Mouse (Mus musculus): ENCODE data around the gene Clpx.
A peak's percentile ranks its signal among the peaks of the same experiment; 100 is the strongest.

Clpx gene

DNA sequence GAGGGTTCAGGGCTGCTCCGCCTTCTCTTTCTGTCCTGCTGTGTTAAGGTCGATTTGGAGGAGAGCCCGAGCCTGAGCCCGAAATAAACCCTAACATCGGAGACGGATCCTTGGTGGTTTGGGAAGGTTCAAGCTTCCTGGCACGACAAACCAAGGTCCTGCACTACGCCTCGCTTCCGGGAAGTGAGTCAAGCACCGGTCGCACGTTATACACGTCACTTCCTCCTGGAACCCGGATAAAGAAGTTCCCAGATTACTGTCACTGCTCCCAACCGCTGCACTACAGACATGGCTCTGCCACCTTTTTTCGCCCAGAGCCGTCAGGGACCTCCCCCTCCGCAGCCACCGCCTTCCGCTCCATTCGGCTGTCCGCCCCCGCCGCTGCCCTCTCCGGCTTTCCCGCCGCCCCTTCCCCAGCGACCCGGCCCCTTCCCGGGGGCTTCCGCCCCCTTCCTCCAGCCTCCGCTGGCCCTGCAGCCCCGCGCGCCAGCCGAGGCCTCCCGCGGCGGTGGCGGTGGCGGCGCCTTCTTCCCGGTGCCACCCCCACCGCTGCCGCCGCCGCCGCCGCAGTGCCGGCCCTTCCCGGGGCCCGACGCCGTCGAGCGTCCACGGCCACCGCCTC lies 51.9 kb downstream of the Clpx start, which contains the start of gene Pdcd7:
TSS of gene Pdcd7 (plus strand) at position 251 of the 622 bp plus-strand sequence.
- peak; percentile 85 to 92 for DNase-seq (ENCODE audit: low spot score in 2 of 2)

DNA sequence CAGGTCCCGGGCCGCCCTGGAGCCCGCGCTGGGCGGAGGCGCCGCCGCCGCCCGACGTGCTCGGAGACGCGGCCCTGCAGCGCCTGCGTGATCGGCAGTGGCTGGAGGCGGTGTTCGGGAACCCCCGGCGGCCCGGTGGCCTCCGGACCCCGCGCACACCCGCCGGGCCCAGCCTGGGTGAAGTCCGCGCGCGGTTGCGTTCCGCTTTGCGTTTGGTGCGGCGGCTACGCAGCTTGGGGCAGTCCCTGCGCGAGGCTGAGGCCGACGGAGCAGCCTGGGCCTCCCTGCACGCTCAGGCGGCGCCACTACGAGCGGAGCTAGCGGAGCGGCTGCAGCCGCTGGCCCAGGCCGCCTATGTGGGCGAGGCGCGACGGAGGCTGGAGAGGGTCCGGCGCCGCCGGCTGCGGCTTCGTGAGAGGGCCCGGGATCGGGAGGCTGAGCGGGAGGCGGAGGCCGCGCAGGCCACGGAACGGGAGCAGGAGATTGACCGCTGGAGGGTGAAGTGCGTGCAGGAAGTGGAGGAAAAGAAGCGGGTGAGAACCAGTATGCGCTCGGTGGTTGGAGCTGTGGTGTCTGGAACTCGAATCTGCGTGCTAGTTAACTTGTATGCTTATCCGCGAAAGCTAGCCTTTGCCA lies 52.5 kb downstream of the Clpx start:
- peak in 1 of 2 experiments; percentile 53 for DNase-seq (ENCODE audit: low spot score in 2 of 2)

DNA sequence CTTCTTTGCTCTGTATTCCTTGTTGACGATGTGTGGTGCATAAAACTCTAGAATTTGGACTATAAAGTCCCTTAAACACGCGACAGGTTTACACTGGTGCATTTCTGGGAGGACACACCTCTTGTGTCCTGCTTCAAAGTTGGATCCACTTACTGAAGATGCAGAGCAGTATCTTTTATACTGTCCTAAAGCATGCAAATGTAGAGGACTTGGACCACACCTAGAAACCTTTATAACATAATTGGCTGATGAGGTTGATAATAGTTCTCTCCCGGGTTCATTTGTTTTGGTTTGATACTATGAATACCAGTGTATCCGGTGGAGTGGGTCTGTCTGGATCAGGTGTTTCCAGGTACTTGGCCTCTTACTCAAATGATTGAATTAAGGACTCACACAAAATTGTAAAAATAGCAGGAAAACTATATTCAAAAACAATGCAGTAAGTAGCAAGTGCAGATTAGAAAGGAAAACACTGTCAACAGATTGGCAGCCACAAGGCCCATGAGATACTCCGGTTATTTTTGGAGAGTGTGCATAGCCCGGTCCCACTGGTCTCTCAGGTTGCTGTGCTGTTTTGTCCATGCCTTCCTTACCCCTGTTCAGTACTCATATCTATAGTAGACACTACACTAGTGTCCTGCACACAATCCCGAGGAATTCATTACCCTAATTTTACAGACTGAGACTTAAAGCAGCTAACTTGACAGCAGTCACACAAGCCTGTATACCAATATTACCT lies 53.2 kb downstream of the Clpx start:
- no peak for DNase-seq (ENCODE audit: low spot score in 2 of 2)

DNA sequence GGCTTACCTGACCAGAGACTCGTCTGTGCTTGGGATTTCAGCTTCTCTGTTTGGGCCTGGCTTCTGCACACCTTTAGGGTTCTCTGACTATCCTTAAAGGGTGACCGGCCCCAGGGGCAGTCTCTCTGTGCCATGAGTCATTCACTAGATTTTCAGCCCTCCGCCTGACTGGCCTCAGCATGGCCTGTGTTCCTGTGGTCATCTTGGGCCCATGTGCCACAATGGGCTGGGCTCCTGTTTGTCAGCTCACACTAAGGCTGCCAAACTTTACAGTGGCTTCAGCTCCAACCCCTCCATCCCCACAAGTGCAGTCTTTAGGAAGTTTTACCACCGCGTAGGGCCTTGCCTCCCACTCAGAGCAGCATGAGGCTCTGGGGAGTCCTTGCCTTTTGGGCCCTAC lies 59.2 kb downstream of the Clpx start:
- no peak for DNase-seq (ENCODE audit: low spot score in 2 of 2)

DNA sequence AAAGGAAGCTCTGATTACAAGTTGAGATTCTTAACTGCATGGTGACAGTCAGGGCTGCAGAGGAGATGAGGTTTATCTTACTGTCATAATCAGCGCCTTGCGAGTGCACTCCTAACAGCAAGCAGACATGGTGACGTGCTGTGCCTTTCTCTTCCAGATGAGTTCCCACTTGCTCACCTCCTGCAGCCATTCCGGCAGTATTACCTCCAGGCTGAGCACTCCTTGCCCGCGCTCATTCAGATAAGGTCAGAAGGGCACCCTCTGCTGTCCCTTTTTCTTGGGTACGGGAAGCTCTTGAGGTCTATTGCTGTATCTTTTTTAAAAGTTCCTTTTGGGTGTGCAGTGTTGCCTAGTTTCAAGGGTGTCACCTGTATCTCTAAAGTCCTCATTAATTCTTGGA lies 62.5 kb downstream of the Clpx start:
- DNase-seq (ENCODE audit: low spot score in 2 of 2): no peak

DNA sequence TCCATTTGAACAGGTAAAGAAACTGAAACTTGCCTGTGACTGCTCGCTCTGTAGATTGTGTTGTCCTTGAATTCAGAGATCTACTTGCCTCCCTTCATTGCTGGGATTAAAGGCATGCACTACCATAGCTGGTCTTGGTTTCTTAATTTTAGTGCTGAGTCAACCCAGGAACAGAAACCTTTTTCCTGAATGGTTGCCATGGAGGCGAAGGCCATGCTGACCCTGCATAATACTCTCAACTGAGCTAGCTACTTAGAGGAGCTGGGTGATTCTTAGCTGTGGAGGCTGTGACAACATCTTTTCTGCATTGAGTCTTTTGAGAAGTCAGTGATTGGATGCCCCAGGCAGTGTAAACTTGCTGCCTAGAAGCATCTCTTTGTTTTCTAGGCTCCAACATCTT lies 62.9 kb downstream of the Clpx start:
- DNase-seq (ENCODE audit: low spot score in 2 of 2): no peak

DNA sequence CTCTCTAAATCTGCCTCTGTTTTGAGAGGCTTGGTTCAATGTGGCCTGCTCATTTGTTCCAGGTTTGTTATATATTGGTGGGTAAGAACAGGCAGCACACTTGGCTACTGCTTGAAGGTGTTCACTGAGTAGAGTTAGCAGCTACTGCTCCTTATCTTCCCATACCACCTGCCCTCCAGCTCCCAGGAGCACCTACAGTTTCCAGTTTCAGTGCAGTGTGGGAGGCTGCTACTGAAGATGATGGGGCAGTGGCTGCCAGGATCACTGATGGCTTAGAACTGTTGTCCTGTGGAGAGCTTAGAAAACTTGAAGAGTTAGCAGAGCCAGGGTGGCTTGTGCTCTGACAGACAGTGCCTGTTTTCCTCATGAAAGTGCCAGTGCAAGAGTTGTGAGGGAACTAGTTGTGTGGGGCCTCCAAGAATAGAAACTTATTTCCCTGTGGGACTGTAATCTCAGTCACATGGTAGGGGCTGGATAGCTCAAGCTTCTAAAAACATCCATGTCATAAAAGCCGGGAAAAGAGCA lies 65.0 kb downstream of the Clpx start:
- DNase-seq (ENCODE audit: low spot score in 2 of 2): no peak

DNA sequence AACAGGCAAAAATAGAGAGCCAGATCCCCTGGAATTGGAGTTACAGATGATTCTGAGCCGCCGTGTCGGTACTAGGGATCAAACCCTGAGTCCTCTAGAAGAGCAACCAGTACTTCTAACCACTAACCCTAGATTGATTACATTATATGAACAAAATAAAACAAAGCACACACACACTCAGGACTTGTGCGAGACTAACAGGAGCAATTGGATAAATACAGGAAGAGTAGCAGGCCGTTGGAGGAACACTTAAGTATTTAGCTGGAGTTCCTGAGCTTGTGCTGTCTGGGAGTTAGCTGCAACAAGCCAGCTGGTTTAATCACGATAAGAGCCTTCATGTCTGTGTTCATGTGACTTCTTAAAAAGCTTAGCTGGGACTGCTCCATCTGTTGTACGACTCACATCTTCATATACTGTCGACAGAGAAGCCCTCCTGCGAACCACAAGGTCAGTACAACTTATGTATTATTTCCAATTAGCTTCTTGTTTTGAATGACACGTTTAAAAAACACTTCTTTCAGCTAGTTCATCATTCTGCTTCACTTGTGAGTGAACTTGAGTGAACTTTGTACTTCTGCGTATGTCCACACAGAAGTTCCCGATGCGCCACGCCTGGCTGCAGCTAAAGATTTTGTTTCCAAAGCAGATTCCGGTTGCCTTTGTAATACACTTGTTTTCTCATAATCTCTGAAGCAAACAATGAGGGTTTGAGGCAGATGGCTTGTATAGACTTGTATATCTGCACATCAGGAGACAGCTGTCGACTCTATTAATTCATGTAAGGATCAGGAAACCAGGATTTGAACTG lies 66.8 kb downstream of the Clpx start, which contains the start of gene Ubap1l:
TSS of gene Ubap1l (plus strand) at position 401 of the 808 bp plus-strand sequence.
- DNase-seq (ENCODE audit: low spot score in 2 of 2): no peak

DNA sequence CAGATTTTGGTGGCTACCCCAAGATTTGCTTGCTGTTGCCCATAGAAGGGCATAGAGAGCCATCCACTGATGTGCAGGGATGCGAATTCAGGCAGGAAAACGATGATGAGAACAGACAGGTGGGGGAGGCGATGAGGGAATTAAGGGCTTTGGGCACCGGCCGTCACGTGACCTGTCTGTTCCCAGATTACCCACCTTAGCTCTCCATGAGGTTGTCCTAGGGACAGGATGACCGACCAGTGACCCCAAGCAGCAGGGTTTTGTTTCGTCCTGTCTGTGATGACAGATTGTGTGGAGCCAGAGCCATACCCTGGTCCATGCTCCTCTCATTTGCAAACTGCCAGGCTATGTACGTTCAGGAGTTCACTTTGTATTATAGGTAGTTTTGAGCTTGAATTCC lies 69.6 kb downstream of the Clpx start:
- DNase-seq (ENCODE audit: low spot score in 2 of 2): no peak

DNA sequence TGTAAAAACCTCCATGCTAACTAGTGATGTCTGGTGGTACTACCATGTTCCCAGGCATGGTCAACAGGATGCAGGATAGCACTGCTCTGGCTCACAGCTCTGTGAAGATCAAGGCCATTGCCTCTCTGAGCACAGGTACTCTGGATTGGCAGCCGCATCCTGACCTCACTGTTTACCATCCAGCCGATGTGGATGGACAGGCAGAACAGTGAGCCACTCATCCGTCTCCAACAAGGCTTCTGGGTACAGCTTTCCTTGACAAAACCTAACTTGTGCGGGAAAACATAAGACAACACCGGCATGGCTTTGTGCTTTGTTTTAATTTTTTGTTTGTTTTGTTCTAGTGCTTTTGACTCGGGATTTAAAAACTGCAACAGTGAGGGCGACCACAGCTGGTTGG lies 71.7 kb downstream of the Clpx start:
- no peak for DNase-seq (ENCODE audit: low spot score in 2 of 2)

DNA sequence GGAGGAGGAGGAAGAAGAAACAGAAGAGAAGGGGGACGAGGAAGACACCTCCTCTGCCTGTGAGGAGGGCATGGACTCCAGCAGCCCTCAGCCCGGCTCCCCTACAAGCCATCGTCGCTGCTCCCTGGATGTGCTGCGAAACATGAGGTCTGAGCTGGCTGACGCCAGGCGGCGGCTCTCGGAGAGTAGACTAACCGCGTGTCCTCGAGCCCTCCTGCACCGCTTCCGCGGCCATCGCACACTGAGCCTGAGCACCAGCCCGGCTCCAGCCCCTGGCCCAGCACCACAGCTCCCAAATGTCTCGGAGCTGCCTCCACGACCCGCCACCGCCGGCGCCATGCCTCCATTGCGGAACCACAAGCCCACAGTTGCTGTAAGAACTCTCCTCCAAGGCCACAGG lies 77.7 kb downstream of the Clpx start:
- DNase-seq (ENCODE audit: low spot score in 2 of 2): no peak

DNA sequence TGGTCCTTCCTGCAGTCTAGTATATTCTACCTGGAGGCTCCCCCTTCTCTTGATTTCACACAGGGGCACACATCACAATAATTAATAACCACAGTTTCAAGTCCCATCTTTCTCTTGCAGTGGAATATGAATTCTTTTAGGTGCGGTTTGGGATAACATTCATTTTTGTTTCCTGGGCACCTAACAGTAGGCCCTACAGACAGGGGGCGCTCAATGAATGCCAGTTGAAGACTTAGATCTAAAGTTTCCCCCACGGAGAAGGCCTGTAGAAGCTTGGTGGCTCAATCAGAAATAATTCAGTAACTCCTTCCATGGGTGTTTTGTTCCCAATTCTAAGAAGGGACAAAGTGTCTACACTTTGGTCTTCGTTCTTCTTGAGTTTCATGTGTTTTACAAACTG lies 78.4 kb downstream of the Clpx start:
- DNase-seq (ENCODE audit: low spot score in 2 of 2): no peak

DNA sequence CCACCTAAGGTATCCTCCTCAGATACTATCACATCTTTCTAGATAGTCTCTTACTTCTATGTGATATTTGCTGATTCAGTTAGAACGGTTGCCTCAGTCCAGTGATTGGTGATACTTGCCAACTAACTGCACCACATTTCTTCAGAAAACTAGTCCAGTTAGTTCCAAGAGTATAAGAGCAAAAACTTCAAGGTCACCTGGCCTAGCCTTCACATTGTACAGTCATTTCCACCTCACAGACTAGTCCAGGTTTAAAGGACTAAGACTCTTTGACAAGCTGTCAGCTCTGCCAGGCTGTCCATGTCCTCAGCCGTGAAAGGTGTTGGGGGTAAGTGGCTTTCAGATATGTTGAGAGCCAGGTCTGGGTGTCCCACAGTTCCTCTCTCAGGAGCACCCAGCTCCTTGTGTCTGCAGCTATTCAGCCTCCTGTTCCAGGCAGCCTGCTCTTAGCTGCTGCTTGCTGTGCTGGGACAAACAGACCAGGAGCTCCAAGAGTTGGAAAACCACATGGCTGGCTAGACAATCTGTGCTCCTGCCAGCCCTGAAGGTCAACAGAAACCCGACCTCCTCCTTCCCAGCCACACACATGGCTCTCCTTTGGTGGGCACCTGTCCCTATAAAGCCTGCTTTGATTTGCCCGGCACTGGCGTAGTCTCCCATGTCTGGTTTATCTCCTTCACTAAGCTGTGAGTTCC lies 80.6 kb downstream of the Clpx start:
- no peak for DNase-seq (ENCODE audit: low spot score in 2 of 2)

DNA sequence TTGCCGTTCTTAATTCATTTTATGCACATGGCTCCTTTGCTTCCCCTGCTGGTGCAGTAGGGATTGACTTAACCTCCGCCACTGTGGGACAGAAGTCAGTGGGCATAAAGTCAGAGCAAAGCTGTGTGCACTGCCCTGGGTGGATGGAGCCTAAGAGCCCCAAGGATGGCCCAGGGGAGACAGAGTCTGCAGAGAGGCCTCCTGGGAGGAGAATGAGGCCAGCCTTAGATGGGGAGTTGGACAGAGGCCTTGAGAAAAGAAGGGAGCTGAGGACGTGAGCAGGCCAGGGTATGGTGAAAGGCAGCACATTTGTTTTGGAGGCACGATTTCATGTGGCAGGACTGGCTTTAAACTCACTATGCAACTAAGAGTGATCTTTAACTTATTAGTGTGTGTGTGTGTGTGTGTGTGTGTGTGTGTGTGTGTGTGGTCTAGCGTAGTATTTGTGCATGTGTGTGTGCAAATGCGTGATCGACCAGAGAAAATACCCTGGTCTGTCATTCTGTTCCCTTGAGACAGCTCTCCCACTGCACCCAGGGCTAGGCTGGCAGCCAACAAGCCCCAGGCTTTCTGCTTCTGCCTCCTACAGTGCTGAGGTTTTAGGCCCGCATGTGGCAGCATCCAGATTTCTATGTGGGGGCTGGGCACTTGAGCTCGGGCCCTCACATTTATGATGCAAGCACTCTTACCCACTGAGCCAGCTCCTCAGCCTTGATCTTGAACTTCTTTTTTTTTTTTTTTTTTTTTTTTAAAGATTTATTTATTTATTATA lies 81.3 kb downstream of the Clpx start:
- no peak for DNase-seq (ENCODE audit: low spot score in 2 of 2)

Measured in urinary bladder, adult 18-20 months (tissue).